Comparison of ENCODE assay signal across 10 mouse cellular contexts in the genomic region with DNA sequence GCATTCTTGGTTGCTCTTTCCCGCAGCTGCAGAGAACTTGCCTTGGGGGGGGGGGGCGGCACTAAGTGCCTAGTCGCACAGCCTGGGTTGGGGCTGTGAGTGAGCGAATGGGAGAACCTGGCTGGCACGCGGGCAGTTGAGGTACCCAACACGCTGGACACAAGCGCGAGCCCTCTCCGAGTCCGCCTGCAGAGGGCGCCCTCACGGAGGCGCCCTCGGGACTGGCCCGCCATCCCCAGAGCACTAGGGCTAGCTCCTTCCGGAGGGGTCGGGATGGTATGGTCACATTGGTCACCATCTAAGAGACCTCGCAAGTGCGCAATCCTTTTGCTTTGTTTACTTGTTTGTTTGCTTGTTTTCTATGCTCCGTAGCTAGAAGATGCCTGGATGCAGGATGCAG. TPM values are rescaled to one million over a fixed set of nuclear protein-coding genes. Genes with fewer than 3 reads are reported as not detected.
A peak's percentile ranks its signal among the peaks of the same experiment; 100 is the strongest.
DNase-seq lines count a peak whose midpoint lies in the region; ATAC-seq and TF ChIP-seq lines count a peak whose summit lies in the region.
"Had no signal": no experiment of that assay in that cellular context is flagged by ENCODE, and none has a peak within 500 bp of the region (broad histone marks: within the 10 kb centered on the region; RNA-seq: fewer than 3 reads in every experiment).

No protein-coding gene starts in this region.

- peaks cover 24% of the 10 kb centered on the region for H3K4me1 ChIP-seq in E14TG2a.4 (replicated peaks; ENCODE audit: low read depth, low read length)
- H3K4me1 ChIP-seq in embryonic fibroblast, embryonic 13.5 days (ENCODE audit: control insufficient read depth, insufficient read depth, low read length) = no peaks in the 10 kb centered on the region
- H3K4me1 ChIP-seq in kidney, embryonic 15.5 days = peaks cover 26% of the 10 kb centered on the region
- peaks cover 39% of the 10 kb centered on the region for H3K4me1 ChIP-seq in midbrain, embryonic 16.5 days (ENCODE audit: control insufficient read depth, insufficient read depth, low read length)

- under 1% methylated on average over 21 of the region's 21 CpGs for WGBS in kidney, embryonic 15.5 days
- 0% methylated on average over 17 of the region's 21 CpGs for WGBS in midbrain, embryonic 16.5 days

- TF ChIP-seq CTCF in E14TG2a.4 (conservative IDR thresholded peaks at IDR 0.05; ENCODE audit: low read length) = peak; percentile 25; the same call in 1 of the 2 replicates
- no peak for TF ChIP-seq CTCF in embryonic fibroblast, embryonic 13.5 days (IDR thresholded peaks at IDR 0.05; ENCODE audit: borderline replicate concordance, insufficient read depth, low read length)

- no peaks in the 10 kb centered on the region for H3K9me3 ChIP-seq in E14TG2a.4 (ENCODE audit: low read length)
- no peaks in the 10 kb centered on the region for H3K9me3 ChIP-seq in kidney, embryonic 15.5 days (replicated peaks)
- no peaks in the 10 kb centered on the region for H3K9me3 ChIP-seq in midbrain, embryonic 16.5 days (replicated peaks; ENCODE audit: control insufficient read depth, low read length, poor library complexity, severe bottlenecking)

- no peaks in the 10 kb centered on the region for H3K36me3 ChIP-seq in E14TG2a.4 (ENCODE audit: insufficient read depth, low read length)
- no peaks in the 10 kb centered on the region for H3K36me3 ChIP-seq in kidney, embryonic 15.5 days
- no peaks in the 10 kb centered on the region for H3K36me3 ChIP-seq in midbrain, embryonic 16.5 days (ENCODE audit: control insufficient read depth, insufficient read depth, low read length)

- peak; percentile 31 for ATAC-seq in frontal cortex, adult (ENCODE audit: low TSS enrichment)
- peak; percentile 50; the same call in 1 of the 2 replicates for ATAC-seq in kidney, embryonic 15.5 days (replicated peaks; ENCODE audit: low FRiP score)
- ATAC-seq in midbrain, embryonic 16.5 days = peak; percentile 40

- no peak for TF ChIP-seq POLR2A in embryonic fibroblast, embryonic 13.5 days (IDR thresholded peaks at IDR 0.05; ENCODE audit: low read depth, low read length)

- H3K27me3 ChIP-seq in E14TG2a.4 (ENCODE audit: insufficient read depth, low read length) = peaks cover 68% of the 10 kb centered on the region
- H3K27me3 ChIP-seq in kidney, embryonic 15.5 days = peaks cover 85% of the 10 kb centered on the region
- no peaks in the 10 kb centered on the region for H3K27me3 ChIP-seq in midbrain, embryonic 16.5 days (ENCODE audit: control insufficient read depth, insufficient read depth, low read depth, low read length)

- peak overlapping the region; percentile 41 for H3K9ac ChIP-seq in kidney, embryonic 15.5 days
- H3K9ac ChIP-seq in midbrain, embryonic 16.5 days (ENCODE audit: low read depth, low read length) = peak overlapping the region; percentile 91

- peak overlapping the region; percentile 64 for H3K4me2 ChIP-seq in kidney, embryonic 15.5 days
- peak overlapping the region; percentile 97 for H3K4me2 ChIP-seq in midbrain, embryonic 16.5 days (ENCODE audit: low read length)

- H3K4me3 ChIP-seq in E14TG2a.4 (replicated peaks; ENCODE audit: low read length) = peak overlapping the region; percentile 77
- peak overlapping the region; percentile 5; the same call in 1 of the 2 replicates for H3K4me3 ChIP-seq in embryonic fibroblast, embryonic 13.5 days (ENCODE audit: insufficient read depth, low read length)
- H3K4me3 ChIP-seq in kidney, embryonic 15.5 days (replicated peaks) = peak overlapping the region; percentile 34
- H3K4me3 ChIP-seq in midbrain, embryonic 16.5 days (ENCODE audit: low read depth, low read length) = peak overlapping the region; percentile 69
- H3K4me3 ChIP-seq: erythroblast, embryonic 14.5 days had no signal

- no peak overlapping the region for H3K27ac ChIP-seq in embryonic fibroblast, embryonic 13.5 days (ENCODE audit: insufficient read depth, low read length)
- peak overlapping the region; percentile 84 for H3K27ac ChIP-seq in kidney, embryonic 15.5 days
- peak overlapping the region; percentile 97 for H3K27ac ChIP-seq in midbrain, embryonic 16.5 days (ENCODE audit: low read length)

- no peak for DNase-seq in frontal cortex, postnatal 14 days (ENCODE audit: low spot score in 2 of 2)
- no peak for DNase-seq in thymus, adult 18-20 months
- DNase-seq in urinary bladder, postnatal 14 days (ENCODE audit: low spot score) = no peak

RNA-seq across cellular contexts. Expression of a gene that starts 10.8 kb away (rescaled TPM):
- 1.6 and 7.5 TPM in 2 replicates for polyA plus RNA-seq in embryonic fibroblast, embryonic 13.5 days (2011; ENCODE audit: insufficient read length, low read depth, missing spikeins)
- polyA plus RNA-seq in kidney, embryonic 15.5 days (2015; fragmentation: Nextera tagmentation; extraction: Ambion mirVana) = 8.9 and 9.2 TPM in 2 replicates
- 14.3 and 14.9 TPM in 2 replicates for polyA plus RNA-seq in midbrain, embryonic 16.5 days (2015; fragmentation: Nextera tagmentation; extraction: Ambion mirVana)
- polyA plus RNA-seq: C2C12; erythroblast, embryonic 14.5 days had no signal

Comparison
In these comparisons a context has a peak if more than half of its experiments do, and no peak if none do; other contexts are left out.
1. H3K4me3 ChIP-seq: peak in every context shown above with its lines; median percentile 77 in E14TG2a.4; 69 in midbrain, embryonic 16.5 days; 34 in kidney, embryonic 15.5 days; 5 in embryonic fibroblast, embryonic 13.5 days.